Mouse (Mus musculus): ENCODE measurements around the gene Car14.

Gene Car14

DNA sequence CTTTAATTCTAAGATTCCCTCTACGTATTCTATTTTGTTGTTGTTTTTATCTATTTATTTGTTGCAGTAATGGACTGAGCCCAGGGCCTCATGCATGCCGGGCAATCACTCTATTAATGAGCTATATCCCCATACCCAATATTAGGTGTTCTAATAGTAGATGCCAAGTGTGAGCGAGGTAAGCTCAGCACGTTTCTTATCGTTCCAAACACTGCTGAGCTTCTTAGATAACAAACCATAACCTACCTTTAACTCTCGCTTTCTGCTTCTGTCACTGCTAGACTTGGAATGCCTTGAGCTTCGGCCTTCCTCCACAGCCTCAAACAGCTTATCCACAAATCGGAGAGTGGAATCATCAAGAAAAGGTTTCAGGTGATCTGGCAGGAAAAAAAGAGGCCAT is 53.2 kb downstream of the Car14 start:
- no peak for DNase-seq (ENCODE audit: low read depth)

DNA sequence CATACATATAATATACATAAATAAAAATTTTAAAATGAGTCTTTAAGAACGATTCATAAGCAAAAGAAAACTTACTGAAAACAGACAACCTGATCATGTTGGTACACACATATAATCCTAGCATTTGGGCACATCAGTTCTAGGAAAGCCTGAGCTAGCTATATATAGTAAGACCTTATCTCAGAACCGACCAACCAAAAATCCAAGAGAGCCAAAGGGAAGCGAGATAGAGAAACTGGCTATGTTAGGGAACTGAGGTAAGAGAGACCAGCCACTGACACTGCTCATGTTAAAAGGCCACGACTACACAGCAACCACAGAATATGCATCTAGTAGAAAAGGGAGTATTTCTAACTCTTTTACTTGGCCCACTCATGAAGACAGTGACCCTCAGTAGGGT is 53.9 kb downstream of the Car14 start:
- DNase-seq (ENCODE audit: low read depth): no peak

Measured in naive thymus-derived CD4-positive, alpha-beta T cell, adult 2 months (primary cell).